Mouse (Mus musculus) yolk sac, embryonic 10.5 days (tissue): ENCODE measurements around the gene Atp11b.

ENCODE experiments used
- DNase-seq: peaks from one replicate; pipeline ENCODE4 v3.0.0-alpha.2; 2017; ENCODE audit warnings: low spot score

Atp11b gene

DNA sequence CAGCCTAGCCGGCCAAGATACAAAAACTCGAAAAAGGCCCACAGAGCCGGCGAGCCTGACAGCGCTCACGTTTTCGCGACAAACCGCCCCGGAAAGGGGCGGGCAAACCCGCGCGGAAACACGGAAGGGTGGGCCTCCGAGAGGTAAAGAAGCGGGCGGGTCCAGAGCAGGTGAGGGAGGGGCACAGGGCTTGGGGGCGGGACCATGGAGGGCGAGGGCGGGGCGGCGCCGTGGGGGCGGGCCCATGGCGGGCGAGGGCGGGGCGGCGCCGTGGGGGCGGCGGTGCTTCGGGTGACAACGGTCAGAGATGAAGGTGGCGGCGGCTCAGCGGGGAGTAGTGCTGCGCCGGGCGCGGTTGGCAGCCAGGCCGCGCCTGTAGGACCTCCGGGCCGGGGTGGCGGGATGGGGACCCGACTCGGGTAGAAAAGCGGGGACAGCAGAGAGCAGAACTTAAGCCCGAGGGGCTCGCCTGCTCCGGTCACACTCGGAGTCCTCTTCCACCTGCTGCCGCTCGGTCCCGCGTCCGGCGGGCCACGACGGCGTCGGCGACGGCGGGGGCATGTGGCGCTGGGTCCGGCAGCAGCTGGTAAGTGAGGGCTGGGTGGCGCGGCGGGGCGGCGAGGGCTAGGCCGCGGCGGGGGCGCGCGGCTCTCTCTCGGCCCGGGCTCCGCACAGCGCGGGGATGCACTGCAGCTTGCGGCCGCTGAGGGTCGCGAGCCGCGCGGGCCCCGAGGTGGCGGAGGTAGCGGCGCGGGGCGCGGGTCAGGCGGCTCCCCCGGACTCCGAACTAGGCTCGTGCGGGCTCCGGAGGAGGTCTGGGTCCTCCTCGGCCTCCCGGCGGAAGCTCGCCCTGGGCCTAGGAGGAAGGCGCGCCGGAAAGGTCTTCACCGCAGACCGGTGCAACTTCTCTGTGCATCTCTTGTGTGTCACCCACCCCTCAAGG is at the start of gene Atp11b:
Gene Atp11b (plus strand): TSS at position 282 of the 943 bp plus-strand sequence.
- peak; percentile 95 for DNase-seq

DNA sequence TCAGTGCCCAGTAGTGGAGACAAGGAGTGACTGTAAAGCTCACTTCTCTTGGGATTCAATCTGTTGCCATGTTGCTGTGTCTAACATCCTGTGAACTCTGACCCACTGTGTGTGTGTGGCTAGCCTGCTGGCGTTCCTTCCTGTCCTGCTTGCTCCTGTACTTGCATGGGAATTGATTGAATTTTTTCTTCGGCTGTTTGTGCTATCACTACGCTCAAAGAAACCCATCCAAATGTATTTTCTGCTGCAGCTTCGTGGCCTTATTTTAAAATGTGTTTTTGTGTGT is 49.6 kb upstream of the Atp11b start:
- DNase-seq, result no peak

DNA sequence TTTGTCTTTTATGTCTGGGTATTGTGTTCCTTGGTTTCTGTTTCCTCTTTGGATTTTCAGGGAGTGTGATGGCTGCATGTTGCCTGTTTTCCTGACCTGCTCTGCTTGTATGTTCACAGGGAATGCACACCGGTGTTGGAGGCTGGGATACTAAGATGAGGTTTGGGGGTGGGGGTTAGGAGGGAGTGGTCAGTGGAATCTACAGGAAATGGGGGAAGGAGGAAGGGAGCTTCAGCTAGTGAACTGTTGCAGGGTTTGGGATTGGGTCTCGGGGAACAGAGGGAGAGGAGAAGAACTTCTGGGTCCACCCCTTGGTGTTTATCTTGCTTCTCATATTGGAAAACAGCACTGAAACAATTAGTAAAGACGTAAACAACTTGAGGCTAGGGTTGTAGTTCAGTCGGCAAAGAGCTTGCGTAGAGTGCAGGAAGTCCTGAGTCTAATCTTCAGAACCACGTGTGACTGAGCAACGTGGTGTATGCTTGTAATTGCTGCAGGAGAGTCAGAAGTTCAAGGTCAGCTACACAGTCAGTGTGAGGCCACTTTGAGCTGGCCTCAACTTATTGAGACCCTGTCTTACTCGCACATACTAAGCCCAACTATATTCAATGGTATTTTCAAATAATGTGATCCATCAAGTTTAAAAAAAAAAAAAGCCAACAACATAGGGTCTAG is 34.2 kb upstream of the Atp11b start:
- DNase-seq, result no peak

DNA sequence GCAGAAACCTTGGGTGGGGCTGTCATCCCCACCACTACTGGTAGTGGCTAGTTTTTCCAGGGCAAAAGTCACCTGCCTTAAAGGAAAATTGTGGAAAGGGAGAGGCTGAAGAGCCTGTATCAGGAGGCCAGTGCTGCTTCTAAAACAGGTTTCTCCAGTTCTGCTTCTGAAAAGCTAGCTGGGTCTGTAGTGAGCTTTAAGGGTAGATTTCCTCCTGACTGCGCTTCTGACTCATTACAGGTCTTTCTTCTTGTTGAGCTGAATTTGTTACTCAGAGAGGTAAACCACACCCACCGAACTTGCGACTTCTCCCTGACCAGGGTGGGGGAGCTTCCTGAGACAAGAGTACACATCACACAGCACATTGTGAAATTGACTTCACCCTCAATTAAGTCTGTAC is 33.1 kb upstream of the Atp11b start:
- DNase-seq, result peak; percentile 21

DNA sequence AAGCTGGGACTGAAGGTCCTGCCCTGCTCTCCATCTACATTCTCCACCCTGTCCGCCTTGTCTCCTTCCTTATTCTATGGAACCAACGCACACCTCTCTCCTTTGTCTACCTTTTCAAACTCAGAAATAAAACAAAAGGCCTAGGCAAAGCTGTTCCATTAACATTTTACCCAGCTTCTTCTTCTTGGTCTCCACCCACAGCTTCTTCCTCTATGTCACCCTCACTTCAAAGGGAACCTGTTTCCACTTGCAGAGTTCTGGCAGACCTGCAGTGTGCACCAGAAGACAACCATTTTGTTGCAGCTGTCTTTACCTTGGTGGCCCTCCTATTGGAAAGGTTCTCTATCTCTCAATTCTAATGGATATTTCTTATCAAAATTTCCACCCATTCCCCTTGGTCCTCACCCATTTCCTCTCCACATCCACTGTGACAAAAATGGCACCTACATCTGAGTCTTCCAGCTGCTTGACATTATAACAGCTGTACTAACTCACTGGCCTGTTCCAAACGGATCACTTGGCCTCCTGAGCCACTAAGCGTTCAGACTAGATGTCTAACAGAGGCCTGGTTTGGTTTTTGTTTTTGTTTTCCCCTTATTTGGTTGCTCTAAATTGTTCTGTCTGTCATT is 32.0 kb upstream of the Atp11b start:
- no peak for DNase-seq

DNA sequence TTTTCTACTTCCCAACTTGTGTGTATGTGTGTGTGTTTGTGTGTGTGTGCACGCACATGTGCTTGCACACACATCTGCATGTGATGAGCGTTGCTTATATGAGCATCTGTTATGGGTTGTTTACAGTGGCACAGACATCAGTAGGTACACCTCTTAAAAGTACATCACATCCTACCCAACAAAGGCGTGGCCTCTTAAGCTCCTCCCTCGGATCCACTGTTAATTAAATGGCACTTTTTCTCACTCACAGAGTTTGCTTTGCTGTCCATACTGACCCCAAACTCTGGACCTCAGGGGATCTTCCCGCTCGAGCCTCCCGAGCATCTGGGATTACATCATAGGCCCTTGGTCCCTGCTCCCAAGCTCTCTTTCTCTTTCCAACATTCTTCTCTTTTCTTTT is 31.1 kb upstream of the Atp11b start:
- no peak for DNase-seq

DNA sequence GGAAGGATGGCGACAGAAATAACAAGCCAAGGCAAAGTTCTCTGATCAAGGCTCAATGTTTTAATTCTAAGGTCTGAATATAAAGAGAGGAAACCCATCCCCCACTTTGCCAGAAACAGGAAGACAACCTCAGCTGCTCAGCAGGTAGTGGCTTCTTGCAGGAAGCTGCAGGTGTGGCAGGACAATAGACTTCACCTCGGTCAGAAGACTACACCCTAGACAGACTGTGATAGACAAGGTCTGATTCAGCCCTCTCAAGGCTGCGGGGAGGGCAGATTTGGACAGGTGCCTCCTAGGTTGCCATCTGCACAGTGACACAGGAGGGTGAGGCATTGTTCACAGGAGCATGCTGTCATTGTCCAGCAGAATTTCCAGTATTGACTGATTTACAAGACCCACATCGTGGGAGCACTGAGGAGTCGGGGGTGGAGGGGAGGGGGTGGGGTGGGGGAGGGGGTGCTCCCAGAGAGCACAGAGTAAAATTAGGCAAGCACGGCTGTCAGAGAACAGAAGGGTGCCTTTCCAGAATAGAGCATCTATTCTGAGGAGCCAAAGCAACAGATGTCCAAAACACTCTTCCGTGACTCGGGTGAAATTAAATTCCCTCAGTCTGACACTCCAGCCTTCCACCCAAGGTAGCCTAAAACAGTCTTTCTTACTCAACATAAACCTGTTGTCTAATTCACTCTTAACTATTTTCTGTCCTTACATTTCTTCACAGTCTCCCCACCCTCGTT is 30.2 kb upstream of the Atp11b start:
- DNase-seq, result no peak

DNA sequence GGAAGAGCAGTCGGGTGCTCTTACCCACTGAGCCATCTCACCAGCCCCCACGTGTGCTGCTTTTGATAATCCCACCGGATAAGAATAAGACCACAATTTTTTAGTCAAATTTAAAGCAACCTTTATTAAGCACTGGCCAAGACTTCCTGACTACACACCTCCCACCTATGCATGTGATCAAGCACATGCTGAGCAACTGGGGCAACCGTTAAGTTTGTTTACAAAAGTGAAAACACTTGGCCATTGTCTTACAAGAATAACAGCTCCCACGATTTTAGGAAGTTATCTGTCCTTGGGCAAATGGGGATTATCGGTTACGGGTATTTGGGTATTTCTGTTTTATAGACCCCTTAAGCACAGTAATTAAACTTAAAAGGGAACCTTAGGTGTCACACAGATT is 28.8 kb upstream of the Atp11b start:
- DNase-seq, result no peak

DNA sequence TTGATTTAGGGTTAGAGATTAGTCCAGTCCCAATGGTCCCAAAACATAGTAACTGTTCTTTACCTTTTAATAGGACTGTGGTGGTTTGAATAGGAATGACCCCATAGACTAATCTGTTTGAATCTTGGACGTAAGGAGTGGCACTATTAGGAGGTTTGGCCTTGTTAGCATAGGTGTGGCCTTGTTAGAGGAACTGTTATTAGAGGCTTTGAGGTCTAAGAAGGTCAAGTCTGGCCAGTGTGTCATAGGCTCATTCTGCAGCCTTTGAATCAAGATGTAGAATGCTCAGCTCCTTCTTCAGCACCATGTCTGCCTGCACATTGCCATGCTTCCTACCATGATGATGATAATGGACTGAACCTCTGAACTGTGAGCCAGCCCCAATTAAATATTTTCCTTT is 27.0 kb upstream of the Atp11b start:
- no peak for DNase-seq

DNA sequence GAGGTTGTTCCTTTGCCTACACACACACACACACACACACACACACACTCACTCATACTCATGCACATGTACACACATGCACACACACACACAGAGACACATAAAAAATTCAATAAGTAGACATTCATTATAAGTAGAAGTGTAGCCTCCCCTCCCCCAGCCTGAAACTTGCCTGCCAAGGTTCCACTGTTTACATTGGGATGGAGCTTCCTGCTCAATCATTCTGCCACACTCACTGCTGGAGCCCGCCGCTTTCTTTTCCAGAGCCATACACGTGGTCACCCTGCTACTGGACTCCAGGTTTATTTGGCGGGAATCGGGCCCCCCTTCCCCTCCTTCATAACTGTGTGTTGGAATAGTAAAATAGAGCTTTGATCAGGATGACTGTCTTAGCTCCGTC is 24.4 kb upstream of the Atp11b start:
- no peak for DNase-seq

DNA sequence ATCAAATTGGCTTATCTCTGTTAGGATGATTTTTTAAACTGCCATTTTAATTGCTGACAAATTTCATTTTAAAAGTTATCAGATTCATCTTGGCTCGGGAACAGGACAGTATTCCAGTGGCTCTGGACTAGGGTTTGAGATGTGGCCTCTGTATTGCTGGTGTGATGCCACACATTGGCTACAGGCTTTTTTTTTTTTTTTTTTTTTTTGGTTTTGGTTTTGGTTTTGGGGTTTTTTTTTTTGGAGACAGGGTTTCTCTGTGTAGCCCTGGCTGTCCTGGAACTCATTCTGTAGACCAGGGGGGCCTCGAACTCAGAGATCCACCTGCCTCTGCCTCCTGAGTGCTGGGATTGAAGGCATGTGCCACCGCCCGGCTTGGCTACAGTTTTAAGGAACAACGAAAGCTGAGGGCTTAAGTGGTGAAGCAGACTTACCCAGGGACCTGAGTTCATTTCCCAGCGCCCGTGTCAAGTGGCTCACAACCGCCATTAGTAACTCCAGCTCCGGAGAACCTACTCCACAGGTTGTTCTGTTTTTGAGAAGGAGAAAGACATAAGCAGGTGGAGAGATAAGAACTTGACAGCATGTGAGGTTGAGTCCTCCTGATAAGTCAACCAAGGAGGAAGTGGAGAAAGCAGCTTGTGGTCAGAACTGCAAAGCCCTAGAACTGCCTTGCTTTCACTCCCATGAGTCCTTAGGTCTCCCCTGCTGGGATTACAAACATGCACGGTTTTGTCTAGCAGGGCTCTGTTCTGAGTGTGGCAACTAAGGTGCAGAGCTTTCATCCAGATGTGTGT is 21.7 kb upstream of the Atp11b start:
- DNase-seq, result no peak

DNA sequence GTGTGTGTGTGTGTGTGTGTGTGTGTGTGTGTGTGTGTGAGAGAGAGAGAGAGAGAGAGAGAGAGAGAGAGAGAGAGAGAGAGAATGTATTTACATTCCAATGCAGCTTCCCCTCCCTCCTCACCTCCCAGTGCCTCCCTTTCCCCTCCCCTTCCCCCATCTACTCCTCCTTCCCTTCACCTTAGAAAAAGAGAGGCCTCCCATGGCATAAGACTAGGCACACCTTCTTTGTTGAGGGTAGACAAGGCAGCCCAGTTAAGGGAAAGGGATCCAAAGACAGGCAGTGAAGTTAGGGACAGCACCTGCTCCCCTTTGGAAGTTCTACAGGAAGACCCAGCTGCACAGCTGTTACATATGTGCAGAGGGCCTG is 21.1 kb upstream of the Atp11b start:
- no peak for DNase-seq

DNA sequence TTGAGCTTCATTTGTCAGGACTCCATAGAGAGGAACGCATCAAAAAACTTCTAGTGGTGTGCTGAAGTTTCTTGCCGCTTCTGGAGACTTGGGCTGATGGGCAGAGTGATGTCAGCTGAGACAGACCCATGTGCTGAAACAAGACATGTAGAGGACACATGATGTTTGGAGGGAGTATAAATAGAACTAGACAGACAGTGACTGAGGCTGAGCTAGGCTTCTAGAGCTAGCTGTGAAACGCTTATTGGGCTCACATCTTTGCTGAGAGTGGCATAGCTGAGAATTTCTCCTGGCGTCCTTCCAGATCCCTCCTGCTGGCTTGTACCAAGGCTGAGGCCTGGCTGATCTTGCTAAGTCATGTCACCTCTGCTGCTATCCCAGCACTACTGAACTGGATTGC is 19.4 kb upstream of the Atp11b start:
- no peak for DNase-seq

DNA sequence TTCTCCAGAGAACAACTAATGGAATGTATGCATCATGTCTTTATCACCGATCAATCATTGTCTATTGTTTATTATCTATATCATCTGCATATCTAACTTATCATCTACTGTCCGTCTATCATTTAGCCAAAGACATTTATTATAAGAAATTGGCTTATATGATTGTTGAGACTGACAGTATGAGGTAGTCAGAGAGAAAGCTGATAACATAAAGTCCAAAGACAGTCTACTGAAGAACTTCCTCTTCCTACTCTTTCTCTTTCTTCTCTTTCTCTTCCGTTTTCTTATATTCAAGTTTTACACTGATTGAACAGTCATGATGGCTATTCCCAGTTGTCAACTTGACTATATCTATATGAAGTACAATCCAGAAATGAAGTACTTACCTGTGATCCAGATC is 15.8 kb upstream of the Atp11b start:
- DNase-seq, result no peak

DNA sequence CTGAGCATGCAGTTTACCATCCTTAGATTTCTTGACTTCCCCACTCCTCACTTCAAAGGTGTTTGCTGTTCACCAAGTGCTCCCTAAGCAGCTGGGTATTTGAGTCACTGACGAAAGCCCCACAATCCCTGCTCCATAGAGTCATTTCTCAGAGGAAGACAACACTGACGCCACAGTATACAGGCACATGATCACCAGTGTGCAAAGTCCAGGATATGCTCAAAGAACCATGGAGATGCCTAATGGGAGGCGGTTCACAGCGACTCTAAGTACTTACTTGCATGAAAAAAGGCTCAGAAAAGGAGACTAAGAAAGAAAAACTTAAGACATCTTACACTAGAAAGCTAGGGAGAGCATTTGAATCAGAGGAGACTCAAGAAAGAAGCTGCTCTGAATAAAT is 8.9 kb upstream of the Atp11b start:
- DNase-seq, result peak; percentile 32

DNA sequence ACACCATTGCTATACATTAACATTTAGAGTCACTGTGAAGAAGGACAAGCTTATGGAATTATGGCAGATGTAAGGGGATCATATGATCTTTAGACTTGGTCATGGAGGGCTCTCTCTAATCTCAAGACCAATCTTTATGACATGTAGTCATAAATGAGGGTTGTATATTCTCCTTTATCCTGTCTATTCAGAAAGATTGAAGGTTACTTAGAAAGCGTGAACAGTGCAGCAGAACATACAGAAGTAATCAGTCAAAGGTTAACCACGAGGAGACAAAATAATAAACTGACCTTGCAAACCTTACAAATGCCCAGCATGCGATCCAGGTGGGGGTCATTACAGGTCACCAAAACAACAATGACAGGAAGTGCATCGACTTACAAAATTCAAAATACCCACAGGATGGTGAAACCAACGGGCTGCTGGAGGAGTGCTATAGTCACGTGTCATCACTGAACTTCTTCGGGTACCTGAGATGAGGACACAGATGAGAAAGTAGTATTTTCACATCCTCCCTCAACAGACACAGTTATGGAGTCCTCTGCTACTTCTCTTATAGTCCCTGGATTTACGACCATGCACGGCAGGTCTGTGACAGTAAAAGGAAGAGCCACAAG is 7.0 kb upstream of the Atp11b start:
- no peak for DNase-seq

DNA sequence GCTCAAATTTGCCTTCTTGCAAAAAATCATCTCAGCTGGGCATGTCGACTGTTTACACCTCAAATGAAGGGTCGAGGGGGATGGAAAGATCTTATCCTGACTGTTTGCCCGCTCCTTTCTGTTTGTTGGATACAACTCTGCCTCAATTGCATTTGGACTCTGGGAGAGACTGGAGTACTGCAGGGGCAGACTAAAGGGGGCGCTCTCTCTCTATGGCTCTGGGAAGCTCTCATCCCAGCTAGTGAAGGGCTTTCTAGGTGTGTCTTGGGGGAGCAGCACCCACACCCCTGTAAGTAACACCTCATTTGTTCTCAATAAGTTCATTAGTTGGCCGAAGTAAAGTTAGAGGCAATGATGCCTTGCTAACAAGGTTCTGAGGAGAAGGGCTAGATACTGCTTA is 3.6 kb upstream of the Atp11b start:
- DNase-seq, result no peak

DNA sequence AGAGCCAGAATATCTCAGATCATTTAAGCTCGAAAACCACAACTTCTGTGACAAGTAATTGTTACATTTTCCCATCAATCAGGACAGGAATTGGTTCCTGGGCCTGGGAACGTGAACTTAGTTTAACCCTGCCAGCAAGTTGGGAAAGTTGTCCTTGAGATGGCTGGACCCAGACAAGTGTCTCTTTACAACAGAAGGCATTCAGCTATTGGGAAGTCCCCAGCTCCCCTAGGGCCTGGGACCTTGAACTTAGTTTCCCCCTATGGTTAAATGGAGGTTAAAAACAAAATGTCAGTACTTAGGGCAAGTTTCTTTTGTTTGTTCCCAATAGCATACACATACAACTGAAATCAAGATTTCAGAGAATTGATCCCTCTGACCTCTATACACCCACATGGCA is 2.2 kb upstream of the Atp11b start:
- DNase-seq, result no peak

DNA sequence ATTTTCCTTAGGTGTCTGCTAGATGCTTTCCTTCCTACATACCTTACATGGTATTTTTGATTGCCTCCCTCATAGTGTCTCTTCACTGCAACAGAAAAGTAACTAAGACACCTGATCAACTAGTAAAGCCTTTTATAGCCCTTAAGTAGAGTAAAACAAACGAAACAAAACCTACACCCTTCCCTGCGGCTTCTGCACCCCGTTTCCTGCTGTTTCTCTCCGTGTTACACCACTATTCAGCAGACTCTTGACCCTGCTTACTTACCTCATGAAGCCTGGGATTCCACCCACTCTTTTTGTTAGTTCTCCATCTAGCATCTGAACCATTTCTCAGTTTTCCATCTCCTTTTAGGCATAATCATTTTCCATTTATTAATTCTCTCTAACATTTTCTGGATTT is 8.8 kb downstream of the Atp11b start:
- no peak for DNase-seq

DNA sequence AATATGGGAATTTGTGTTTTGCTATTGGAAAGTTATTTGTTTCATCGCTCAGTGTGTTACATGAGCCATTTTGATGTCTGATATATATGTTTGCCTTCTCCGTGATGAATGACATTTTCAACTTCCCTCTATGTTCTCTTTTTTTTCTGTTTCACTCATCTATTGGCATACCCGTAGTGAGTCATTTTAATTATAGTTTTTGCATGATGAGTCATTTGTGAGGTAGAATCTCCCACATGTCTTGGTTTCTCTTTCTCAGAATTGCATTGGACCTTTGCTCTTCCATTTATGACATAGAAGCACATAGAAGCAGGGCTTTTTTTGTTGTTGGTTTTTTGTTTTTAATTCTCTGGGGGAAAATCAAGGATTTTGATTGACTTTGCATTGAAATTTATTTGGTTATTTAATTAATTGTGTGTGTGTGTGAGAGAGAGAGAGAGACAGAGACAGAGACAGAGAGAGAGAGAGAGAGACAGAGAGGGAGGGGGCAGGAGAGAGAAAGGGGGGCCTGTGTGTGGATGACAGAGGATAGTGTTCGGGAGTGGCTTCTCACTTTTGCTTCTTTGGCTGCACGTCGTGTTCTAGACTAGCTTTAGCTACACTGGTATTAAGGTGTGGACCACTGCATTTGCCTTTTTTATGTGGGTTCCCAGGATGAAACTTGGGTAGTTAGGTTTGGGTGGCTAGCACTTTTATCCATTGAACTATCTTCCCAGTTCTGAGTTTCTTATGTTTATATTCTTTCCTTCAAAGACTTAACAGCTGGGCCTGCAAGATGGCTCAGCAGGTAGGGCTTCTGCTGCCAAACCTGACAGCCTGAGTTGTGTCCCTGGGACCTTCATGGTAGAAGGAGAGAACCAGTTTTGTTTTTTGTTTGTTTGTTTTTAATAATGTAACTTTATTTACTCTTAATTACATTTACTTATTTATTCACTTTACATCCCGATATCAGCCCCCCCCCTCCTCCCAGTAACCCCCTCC is 11.0 kb downstream of the Atp11b start:
- no peak for DNase-seq
